Mouse (Mus musculus) hindbrain, embryonic 10.5 days (tissue): ENCODE results near the gene Pld5. TPM values are rescaled to one million over a fixed set of nuclear protein-coding genes. Genes with fewer than 3 reads are reported as not detected.

ENCODE experiments used
- DNase-seq: peaks from one replicate; pipeline ENCODE4 v3.0.0-alpha.2; 2017; ENCODE audit warnings: low spot score
- H3K27ac ChIP-seq: fragments of 300-500 bp; sonication (generic); 2 replicates; pipeline ENCODE4 v1.5.1; 2016; ENCODE audit warnings: mild to moderate bottlenecking, moderate library complexity
- H3K27me3 ChIP-seq: fragments of 300-500 bp; sonication (generic); 2 replicates; pipeline ENCODE4 v1.6.1; 2016; ENCODE audit warnings: mild to moderate bottlenecking; ENCODE audit not compliant: poor library complexity, insufficient read depth, severe bottlenecking
- H3K36me3 ChIP-seq: fragments of 300-500 bp; sonication (generic); 2 replicates; pipeline ENCODE4 v1.6.1; 2016; ENCODE audit warnings: mild to moderate bottlenecking, moderate library complexity
- H3K4me1 ChIP-seq: fragments of 300-500 bp; sonication (generic); replicated peaks from 2 replicates; pipeline ENCODE4 v1.6.1; 2016; ENCODE audit warnings: mild to moderate bottlenecking
- H3K4me3 ChIP-seq: fragments of 300-500 bp; sonication (generic); 2 replicates; pipeline ENCODE4 v1.5.1; 2016; ENCODE audit warnings: mild to moderate bottlenecking, moderate library complexity
- H3K9me3 ChIP-seq: fragments of 300-500 bp; sonication (generic); 2 replicates; pipeline ENCODE4 v1.6.1; 2016; ENCODE audit warnings: mild to moderate bottlenecking, moderate library complexity
- WGBS: fragments of 180-500 bp; shearing (Covaris S2); methylation state at CpG from one replicate; pipeline ENCODE4 v1.1.7; 2016; 5-methylcytosine and 5-hydroxymethylcytosine counted together
- polyA plus RNA-seq: library from polyadenylated mRNA; unstranded; fragments of >200 nt; fragmentation: Nextera tagmentation; extraction: Ambion mirVana; gene quantifications from 2 replicates; pipeline ENCODE4 v1.2.1, GENCODE M21; 2016

The Pld5 gene
- polyA plus RNA-seq = 1.1 and 1.9 TPM in 2 replicates

- peak; percentile 74 for DNase-seq
- H3K27me3 ChIP-seq = peaks cover 47% of the 10 kb centered on the region
- H3K4me1 ChIP-seq = peaks cover 18% of the 10 kb centered on the region
- H3K9me3 ChIP-seq = no peaks in the 10 kb centered on the region
- peak within 1 kb of the TSS; percentile 89 for H3K27ac ChIP-seq
- WGBS = under 1% methylated on average over 85 of the region's 86 CpGs
- H3K36me3 ChIP-seq = no peaks in the 10 kb centered on the region
- H3K4me3 ChIP-seq = peak within 1 kb of the TSS; percentile 74
Measured at GRCm38 (mm10) chr1:176274667-176275610, at the start of gene Pld5. Gene Pld5, minus strand, starts transcription at chr1:176275312.

DNA sequence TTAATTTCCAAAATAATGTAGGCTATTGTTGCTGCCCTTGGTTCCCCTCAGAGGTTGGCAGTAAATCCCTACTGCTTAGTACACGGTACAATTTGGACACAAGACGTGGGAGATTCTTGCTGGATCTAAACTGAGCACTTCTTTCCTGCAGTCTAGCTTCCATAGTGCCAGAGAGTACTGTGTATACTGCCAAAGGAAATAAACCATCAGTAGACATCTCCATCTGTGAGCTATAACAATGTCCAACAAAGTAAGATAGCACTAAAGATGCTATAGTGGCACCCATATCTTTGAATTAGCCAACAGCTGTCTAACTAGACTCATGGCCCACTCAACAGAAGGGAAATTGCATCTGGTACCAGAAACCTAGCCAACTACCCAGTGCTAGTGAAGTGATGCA is 40.0 kb upstream of the Pld5 start:
- Histone ChIP-seq H3K4me3 (no peak overlapping the region), H3K9me3 (no peaks in the 10 kb centered on the region), H3K36me3 (no peaks in the 10 kb centered on the region), H3K27me3 (no peaks in the 10 kb centered on the region), H3K27ac (no peak overlapping the region), H3K4me1 (no peaks in the 10 kb centered on the region)
- WGBS = 87% methylated on average over 2 of the region's 2 CpGs
- no peak for DNase-seq

GRCm38 (mm10) chr1:176310174-176310573 is 35.1 kb upstream of the Pld5 start:
- Histone ChIP-seq H3K27ac (no peak overlapping the region), H3K36me3 (no peaks in the 10 kb centered on the region), H3K9me3 (no peaks in the 10 kb centered on the region), H3K4me3 (no peak overlapping the region), H3K4me1 (no peaks in the 10 kb centered on the region), H3K27me3 (no peaks in the 10 kb centered on the region)
- 87% methylated on average over 3 of the region's 3 CpGs for WGBS
- DNase-seq = no peak

- Histone ChIP-seq H3K27ac (no peak overlapping the region), H3K27me3 (no peaks in the 10 kb centered on the region), H3K36me3 (no peaks in the 10 kb centered on the region), H3K4me3 (no peak overlapping the region), H3K4me1 (no peaks in the 10 kb centered on the region), H3K9me3 (no peaks in the 10 kb centered on the region)
- 93% methylated on average over 5 of the region's 5 CpGs for WGBS
- no peak for DNase-seq
Measured at GRCm38 (mm10) chr1:176289396-176289795, 14.3 kb upstream of the Pld5 start.

- 10% methylated on average over 11 of the region's 11 CpGs for WGBS
- DNase-seq = no peak
- peaks cover 18% of the 10 kb centered on the region for H3K4me1 ChIP-seq
- H3K4me3 ChIP-seq = peak overlapping the region; percentile 74
- no peaks in the 10 kb centered on the region for H3K36me3 ChIP-seq
- peaks cover 47% of the 10 kb centered on the region for H3K27me3 ChIP-seq
- H3K9me3 ChIP-seq = no peaks in the 10 kb centered on the region
- peak overlapping the region; percentile 89 for H3K27ac ChIP-seq
Measured at GRCm38 (mm10) chr1:176275611-176275980, 484 bp upstream of the Pld5 start.

GRCm38 (mm10) chr1:176248717-176249030 is 26.4 kb downstream of the Pld5 start:
- no peak for DNase-seq
- Histone ChIP-seq H3K4me3 (no peak overlapping the region), H3K27me3 (no peaks in the 10 kb centered on the region), H3K9me3 (no peaks in the 10 kb centered on the region), H3K36me3 (no peaks in the 10 kb centered on the region), H3K4me1 (no peaks in the 10 kb centered on the region), H3K27ac (no peak overlapping the region)
- 68% methylated on average over 5 of the region's 5 CpGs for WGBS

GRCm38 (mm10) chr1:176247885-176248716 is 27.0 kb downstream of the Pld5 start:
- WGBS = 82% methylated on average over 9 of the region's 9 CpGs
- DNase-seq = no peak

GRCm38 (mm10) chr1:176239199-176239598 is 35.9 kb downstream of the Pld5 start:
- WGBS = 76% methylated on average over 2 of the region's 2 CpGs
- Histone ChIP-seq H3K36me3 (no peaks in the 10 kb centered on the region), H3K9me3 (no peaks in the 10 kb centered on the region), H3K27ac (no peak overlapping the region), H3K4me3 (no peak overlapping the region), H3K4me1 (no peaks in the 10 kb centered on the region), H3K27me3 (no peaks in the 10 kb centered on the region)
- no peak for DNase-seq

More at GRCm38 (mm10) chr1:176247885-176248716, 27.0 kb downstream of the Pld5 start:
- H3K27me3 ChIP-seq = no peaks in the 10 kb centered on the region
- H3K9me3 ChIP-seq = no peaks in the 10 kb centered on the region
- no peak overlapping the region for H3K27ac ChIP-seq
- H3K4me3 ChIP-seq = no peak overlapping the region
- no peaks in the 10 kb centered on the region for H3K4me1 ChIP-seq
- no peaks in the 10 kb centered on the region for H3K36me3 ChIP-seq

- Histone ChIP-seq H3K27me3 (no peaks in the 10 kb centered on the region), H3K4me3 (no peak overlapping the region), H3K4me1 (0 out of 2 replicates have a peak, but pooled peaks cover 2% of the 10 kb centered on the region), H3K9me3 (no peaks in the 10 kb centered on the region), H3K36me3 (no peaks in the 10 kb centered on the region), H3K27ac (no peak overlapping the region)
- no peak for DNase-seq
- 88% methylated on average over 10 of the region's 10 CpGs for WGBS
Measured at GRCm38 (mm10) chr1:176223794-176224193, 51.3 kb downstream of the Pld5 start.

DNA sequence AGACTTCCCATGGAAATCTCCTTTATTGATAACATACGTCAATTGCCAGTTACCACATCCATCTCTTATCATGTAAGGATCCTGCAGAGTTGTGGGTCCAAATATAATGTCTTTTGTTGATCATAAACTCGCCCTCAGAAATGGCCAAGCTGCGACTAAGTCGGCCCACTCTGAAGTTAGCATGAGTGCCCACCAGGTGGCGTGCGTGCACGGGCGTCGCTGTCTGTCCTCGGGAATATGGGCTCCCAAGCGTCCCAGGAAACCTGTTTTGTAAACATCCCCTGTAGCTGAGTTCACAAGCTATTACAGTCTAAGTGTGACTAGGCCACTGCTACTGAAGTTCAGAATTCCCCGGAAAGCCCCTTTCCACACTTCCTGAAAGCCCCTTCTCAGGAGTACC is 51.9 kb downstream of the Pld5 start:
- DNase-seq = peak; percentile 73
- 8% methylated on average over 12 of the region's 12 CpGs for WGBS
- Histone ChIP-seq H3K4me1 (0 out of 2 replicates have a peak, but pooled peaks cover 2% of the 10 kb centered on the region), H3K27me3 (no peaks in the 10 kb centered on the region), H3K4me3 (no peak overlapping the region), H3K36me3 (no peaks in the 10 kb centered on the region), H3K27ac (no peak overlapping the region), H3K9me3 (no peaks in the 10 kb centered on the region)

- H3K36me3 ChIP-seq = no peaks in the 10 kb centered on the region
- H3K27ac ChIP-seq = no peak overlapping the region
- no peak overlapping the region for H3K4me3 ChIP-seq
- no peak for DNase-seq
- WGBS = 84% methylated on average over 5 of the region's 5 CpGs
- no peaks in the 10 kb centered on the region for H3K9me3 ChIP-seq
- H3K4me1 ChIP-seq = peaks cover 7% of the 10 kb centered on the region
- H3K27me3 ChIP-seq = no peaks in the 10 kb centered on the region
Measured at GRCm38 (mm10) chr1:176218217-176218616, 56.9 kb downstream of the Pld5 start.

DNA sequence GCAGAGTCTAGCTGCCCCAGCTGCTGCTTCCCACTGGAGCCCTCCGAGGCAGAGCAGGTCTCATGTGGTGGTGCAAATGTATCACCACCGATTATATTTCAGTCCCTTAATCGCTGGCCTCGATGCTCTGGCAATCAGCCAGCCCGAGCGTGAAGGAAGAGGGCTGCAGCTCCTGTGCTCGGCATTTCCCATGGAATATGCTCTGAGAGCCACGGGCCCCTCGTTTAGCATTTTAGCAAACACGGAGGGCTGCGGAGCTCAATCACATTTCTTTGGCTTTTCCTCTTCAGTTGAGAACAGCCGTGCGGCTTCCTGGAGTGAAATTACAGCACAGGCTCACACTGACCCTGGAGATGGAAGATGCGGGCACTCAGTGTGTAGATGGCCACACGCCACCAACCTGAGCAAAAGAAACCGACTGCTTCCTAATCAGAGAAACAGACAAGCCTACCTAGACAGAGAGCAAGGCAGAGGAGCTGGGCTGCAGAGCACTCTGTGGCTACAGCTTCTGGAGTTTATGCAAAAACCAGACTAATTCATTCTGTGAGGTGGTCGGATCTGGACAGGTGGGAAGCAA is 61.4 kb downstream of the Pld5 start:
- Histone ChIP-seq H3K27ac (no peak overlapping the region), H3K9me3 (no peaks in the 10 kb centered on the region), H3K4me3 (no peak overlapping the region), H3K4me1 (peaks cover 21% of the 10 kb centered on the region), H3K27me3 (no peaks in the 10 kb centered on the region), H3K36me3 (no peaks in the 10 kb centered on the region)
- DNase-seq = no peak
- 60% methylated on average over 17 of the region's 17 CpGs for WGBS
